In genomic region chr2:26603159-26603558, GRCm38 (mm10) we compare ENCODE assay signal across 8 mouse cellular contexts. TPM values are rescaled to one million over a fixed set of nuclear protein-coding genes. Genes with fewer than 3 reads are reported as not detected.
A peak's percentile ranks its signal among the peaks of the same experiment; 100 is the strongest.
DNase-seq lines count a peak whose midpoint lies in the region; ATAC-seq and TF ChIP-seq lines count a peak whose summit lies in the region.

No protein-coding gene starts in this region.

- H3K9me3 ChIP-seq in neural tube, embryonic 11.5 days (ENCODE audit: control insufficient read depth, low read length), result no peaks in the 10 kb centered on the region
- no peaks in the 10 kb centered on the region for H3K9me3 ChIP-seq in embryonic facial prominence, embryonic 15.5 days (replicated peaks)
- no peaks in the 10 kb centered on the region for H3K9me3 ChIP-seq in limb, embryonic 14.5 days (ENCODE audit: control insufficient read depth, low read length)

- peaks cover 22% of the 10 kb centered on the region for H3K27me3 ChIP-seq in neural tube, embryonic 11.5 days (ENCODE audit: control insufficient read depth, insufficient read depth, low read length)
- H3K27me3 ChIP-seq in embryonic facial prominence, embryonic 15.5 days, result no peaks in the 10 kb centered on the region
- no peaks in the 10 kb centered on the region for H3K27me3 ChIP-seq in limb, embryonic 14.5 days (ENCODE audit: control insufficient read depth, insufficient read depth, low read length)
- no peaks in the 10 kb centered on the region for H3K27me3 ChIP-seq in small intestine, adult 2 months (ENCODE audit: control insufficient read depth, insufficient read depth, low read length)

- TF ChIP-seq CTCF in small intestine, adult 2 months (IDR thresholded peaks at IDR 0.05; ENCODE audit: extremely low read depth, insufficient read length, insufficient replicate concordance, low read depth, low read length), result no peak

- H3K27ac ChIP-seq in neural tube, embryonic 11.5 days (ENCODE audit: low read depth, low read length), result no peak overlapping the region
- H3K27ac ChIP-seq in embryonic facial prominence, embryonic 15.5 days (replicated peaks), result peak overlapping the region; percentile 84
- H3K27ac ChIP-seq in limb, embryonic 14.5 days (replicated peaks; ENCODE audit: low read depth, low read length), result no peak overlapping the region
- H3K27ac ChIP-seq in small intestine, adult 2 months (ENCODE audit: insufficient read depth, low read depth, low read length), result peak overlapping the region; percentile 77

- no peaks in the 10 kb centered on the region for H3K36me3 ChIP-seq in neural tube, embryonic 11.5 days (ENCODE audit: control insufficient read depth, insufficient read depth, low read length)
- H3K36me3 ChIP-seq in embryonic facial prominence, embryonic 15.5 days, result no peaks in the 10 kb centered on the region
- H3K36me3 ChIP-seq in limb, embryonic 14.5 days (ENCODE audit: control insufficient read depth, insufficient read depth, low read length), result no peaks in the 10 kb centered on the region
- no peaks in the 10 kb centered on the region for H3K36me3 ChIP-seq in small intestine, adult 2 months (ENCODE audit: control insufficient read depth, insufficient read depth, low read length)

- ATAC-seq in neural tube, embryonic 11.5 days (ENCODE audit: insufficient read depth, low FRiP score, low TSS enrichment), result no peak
- ATAC-seq in embryonic facial prominence, embryonic 15.5 days (ENCODE audit: insufficient number of reproducible peaks, low FRiP score, low TSS enrichment, low read depth), result no peak
- ATAC-seq in limb, embryonic 14.5 days (ENCODE audit: low FRiP score, low read depth), result no peak
- no peak for ATAC-seq in erythroid progenitor cell, adult 5-6 weeks (replicated peaks; ENCODE audit: low FRiP score, poor library complexity, severe bottlenecking)

- DNase-seq in neural tube, embryonic 11.5 days (ENCODE audit: low spot score), result no peak
- no peak for DNase-seq in neural tube, embryonic 10.5 days (ENCODE audit: extremely low spot score, low spot score)
- DNase-seq in limb, embryonic 14.5 days (ENCODE audit: low spot score), result no peak
- no peak for DNase-seq in frontal cortex, postnatal 14 days (ENCODE audit: low spot score in 2 of 2)
- DNase-seq in right cerebral cortex, adult 18-20 months, result no peak

- peak overlapping the region; percentile 53 for H3K4me3 ChIP-seq in neural tube, embryonic 11.5 days (ENCODE audit: low read depth, low read length)
- H3K4me3 ChIP-seq in embryonic facial prominence, embryonic 15.5 days (replicated peaks), result peak overlapping the region; percentile 63
- peak overlapping the region; percentile 59 for H3K4me3 ChIP-seq in limb, embryonic 14.5 days (replicated peaks; ENCODE audit: low read length)
- peak overlapping the region; percentile 75 for H3K4me3 ChIP-seq in small intestine, adult 2 months (ENCODE audit: low read depth, low read length)

- H3K4me2 ChIP-seq in neural tube, embryonic 11.5 days (ENCODE audit: low read depth), result peak overlapping the region; percentile 81
- peak overlapping the region; percentile 82 for H3K4me2 ChIP-seq in embryonic facial prominence, embryonic 15.5 days (replicated peaks)
- peak overlapping the region; percentile 79 for H3K4me2 ChIP-seq in limb, embryonic 14.5 days (replicated peaks; ENCODE audit: low read depth, low read length, severe bottlenecking)

- peaks cover 7% of the 10 kb centered on the region; the same call in 1 of the 2 replicates for H3K4me1 ChIP-seq in neural tube, embryonic 11.5 days (ENCODE audit: control insufficient read depth, insufficient read depth, low read length)
- peaks cover 44% of the 10 kb centered on the region for H3K4me1 ChIP-seq in embryonic facial prominence, embryonic 15.5 days
- H3K4me1 ChIP-seq in limb, embryonic 14.5 days (ENCODE audit: control insufficient read depth, insufficient read depth, low read length), result peaks cover 15% of the 10 kb centered on the region
- peaks cover 37% of the 10 kb centered on the region for H3K4me1 ChIP-seq in small intestine, adult 2 months (ENCODE audit: control insufficient read depth, insufficient read depth, insufficient read length, low read length)

- TF ChIP-seq POLR2A in limb, embryonic 14.5 days (IDR thresholded peaks at IDR 0.05; ENCODE audit: borderline replicate concordance, extremely low read depth, insufficient read depth, insufficient read length), result no peak
- TF ChIP-seq POLR2A in small intestine, adult 2 months (IDR thresholded peaks at IDR 0.05; ENCODE audit: low read depth, low read length), result no peak; the same call in 1 of the 2 replicates

- peak overlapping the region; percentile 60 for H3K9ac ChIP-seq in neural tube, embryonic 11.5 days (ENCODE audit: low read length)
- H3K9ac ChIP-seq in embryonic facial prominence, embryonic 15.5 days, result peak overlapping the region; percentile 59
- H3K9ac ChIP-seq in limb, embryonic 14.5 days (ENCODE audit: low read depth, low read length, severe bottlenecking), result peak overlapping the region; percentile 85

- WGBS in neural tube, embryonic 11.5 days, result 16% methylated on average over 6 of the region's 6 CpGs
- WGBS in embryonic facial prominence, embryonic 15.5 days, result 18% methylated on average over 6 of the region's 6 CpGs
- 15% methylated on average over 6 of the region's 6 CpGs for WGBS in limb, embryonic 14.5 days
- WGBS in small intestine, adult 2 months, result 16% methylated on average over 6 of the region's 6 CpGs

RNA-seq across cellular contexts. Expression of gene Agpat2, which starts 1.1 kb away (rescaled TPM):
- polyA plus RNA-seq in neural tube, embryonic 11.5 days (2014; fragmentation: Nextera tagmentation; extraction: Ambion mirVana), result 6.8 and 7.5 TPM in 2 replicates
- polyA plus RNA-seq in embryonic facial prominence, embryonic 15.5 days (2015; fragmentation: Nextera tagmentation; extraction: Ambion mirVana), result 31.7 and 32.2 TPM in 2 replicates
- 27.8 and 35.1 TPM in 2 replicates for polyA plus RNA-seq in limb, embryonic 14.5 days (2012; rRNA removed)
- polyA plus RNA-seq in limb, embryonic 14.5 days (2014; fragmentation: Nextera tagmentation; extraction: Ambion mirVana), result 24.1 and 28.9 TPM in 2 replicates
- 288 and 515 TPM in 2 replicates for polyA plus RNA-seq in small intestine, adult 2 months (2012; rRNA removed)
- total RNA-seq in erythroid progenitor cell, adult 5-6 weeks (2015; ENCODE audit: low replicate concordance), result 12.2 and 12.6 TPM in 2 replicates
- 6.2 and 12.0 TPM in 2 replicates for total RNA-seq in erythroid progenitor cell, adult 5-6 weeks (2017; ENCODE audit: low replicate concordance)

RNA-seq across cellular contexts. Expression of gene Gm20532, which starts 16.7 kb away (rescaled TPM):
- polyA plus RNA-seq in neural tube, embryonic 11.5 days (2014; fragmentation: Nextera tagmentation; extraction: Ambion mirVana), result not detected in 2 replicates
- not detected in 2 replicates for polyA plus RNA-seq in embryonic facial prominence, embryonic 15.5 days (2015; fragmentation: Nextera tagmentation; extraction: Ambion mirVana)
- polyA plus RNA-seq in limb, embryonic 14.5 days (2012; rRNA removed), result not detected in 2 replicates
- not detected in 2 replicates for polyA plus RNA-seq in limb, embryonic 14.5 days (2014; fragmentation: Nextera tagmentation; extraction: Ambion mirVana)
- polyA plus RNA-seq in small intestine, adult 2 months (2012; rRNA removed), result not detected in 2 replicates
- total RNA-seq in erythroid progenitor cell, adult 5-6 weeks (2015; ENCODE audit: low replicate concordance), result not detected in 2 replicates
- 1.9 TPM in 1 of 2 replicates, not detected in the other for total RNA-seq in erythroid progenitor cell, adult 5-6 weeks (2017; ENCODE audit: low replicate concordance)

RNA-seq across cellular contexts. Expression of gene Egfl7, which starts 23.3 kb away (rescaled TPM):
- 68.5 and 75.7 TPM in 2 replicates for polyA plus RNA-seq in neural tube, embryonic 11.5 days (2014; fragmentation: Nextera tagmentation; extraction: Ambion mirVana)
- polyA plus RNA-seq in embryonic facial prominence, embryonic 15.5 days (2015; fragmentation: Nextera tagmentation; extraction: Ambion mirVana), result 111 and 125 TPM in 2 replicates
- 262 and 311 TPM in 2 replicates for polyA plus RNA-seq in limb, embryonic 14.5 days (2012; rRNA removed)
- polyA plus RNA-seq in limb, embryonic 14.5 days (2014; fragmentation: Nextera tagmentation; extraction: Ambion mirVana), result 104 and 108 TPM in 2 replicates
- 61.1 and 96.8 TPM in 2 replicates for polyA plus RNA-seq in small intestine, adult 2 months (2012; rRNA removed)
- total RNA-seq in erythroid progenitor cell, adult 5-6 weeks (2015; ENCODE audit: low replicate concordance), result 3.8 and 7.2 TPM in 2 replicates
- 0.77 and 7.2 TPM in 2 replicates for total RNA-seq in erythroid progenitor cell, adult 5-6 weeks (2017; ENCODE audit: low replicate concordance)

RNA-seq across cellular contexts. Expression of gene Fam69b, which starts 25.1 kb away (rescaled TPM):
- 43.7 and 50.3 TPM in 2 replicates for polyA plus RNA-seq in neural tube, embryonic 11.5 days (2014; fragmentation: Nextera tagmentation; extraction: Ambion mirVana)
- 44.0 and 48.6 TPM in 2 replicates for polyA plus RNA-seq in embryonic facial prominence, embryonic 15.5 days (2015; fragmentation: Nextera tagmentation; extraction: Ambion mirVana)
- polyA plus RNA-seq in limb, embryonic 14.5 days (2012; rRNA removed), result 42.2 and 62.8 TPM in 2 replicates
- 47.5 and 54.2 TPM in 2 replicates for polyA plus RNA-seq in limb, embryonic 14.5 days (2014; fragmentation: Nextera tagmentation; extraction: Ambion mirVana)
- polyA plus RNA-seq in small intestine, adult 2 months (2012; rRNA removed), result 5.0 and 7.7 TPM in 2 replicates
- not detected in 2 replicates for total RNA-seq in erythroid progenitor cell, adult 5-6 weeks (2015; ENCODE audit: low replicate concordance)
- not detected in 2 replicates for total RNA-seq in erythroid progenitor cell, adult 5-6 weeks (2017; ENCODE audit: low replicate concordance)

Comparison
In these comparisons a context has a peak if more than half of its experiments do, and no peak if none do; other contexts are left out.
1. H3K27ac ChIP-seq: peak in embryonic facial prominence, embryonic 15.5 days (single experiment) and small intestine, adult 2 months (single experiment); none in neural tube, embryonic 11.5 days (single experiment) and limb, embryonic 14.5 days (single experiment).
2. Peak in every context shown above with its lines, with median percentiles within 50 percentile points of each other: H3K4me2 ChIP-seq, H3K4me3 ChIP-seq and H3K9ac ChIP-seq.